Mouse (Mus musculus) testis, postnatal 10 days (tissue): ENCODE measurements around the gene Mycl.
"Not testable (repeated sequence)": the region's sequence is repeated elsewhere in the genome, so short reads cannot be mapped to it uniquely, and the experiment has no call there.

ENCODE experiments used
- DNase-seq: peaks from one replicate; pipeline ENCODE4 v3.0.0; 2021; ENCODE audit warnings: low spot score

Gene Mycl

GRCm38 (mm10) chr4:122981238-122981637 is 14.2 kb upstream of the Mycl start:
- no peak for DNase-seq

- DNase-seq: no peak
Observed at GRCm38 (mm10) chr4:122981930-122982329, 13.5 kb upstream of the Mycl start.

DNA sequence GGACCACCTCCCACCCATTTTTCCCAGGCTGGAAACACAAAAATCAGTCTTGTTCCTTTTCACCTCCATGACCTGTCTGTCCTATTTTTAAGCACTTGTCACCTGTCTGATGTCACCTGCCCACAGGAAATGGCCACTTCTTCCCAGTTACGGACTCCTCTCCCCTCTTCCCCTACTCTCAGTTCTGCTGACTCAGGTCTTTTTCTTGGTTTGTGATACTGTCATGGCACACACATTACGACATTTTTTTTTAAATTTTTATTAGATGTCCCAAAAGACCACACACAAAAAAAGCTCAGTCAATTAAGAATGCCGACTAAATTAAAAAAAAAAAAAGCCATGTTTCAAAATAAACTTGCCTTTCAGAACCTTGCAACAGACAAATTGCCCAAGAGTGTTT is 12.9 kb upstream of the Mycl start:
- no peak for DNase-seq

DNA sequence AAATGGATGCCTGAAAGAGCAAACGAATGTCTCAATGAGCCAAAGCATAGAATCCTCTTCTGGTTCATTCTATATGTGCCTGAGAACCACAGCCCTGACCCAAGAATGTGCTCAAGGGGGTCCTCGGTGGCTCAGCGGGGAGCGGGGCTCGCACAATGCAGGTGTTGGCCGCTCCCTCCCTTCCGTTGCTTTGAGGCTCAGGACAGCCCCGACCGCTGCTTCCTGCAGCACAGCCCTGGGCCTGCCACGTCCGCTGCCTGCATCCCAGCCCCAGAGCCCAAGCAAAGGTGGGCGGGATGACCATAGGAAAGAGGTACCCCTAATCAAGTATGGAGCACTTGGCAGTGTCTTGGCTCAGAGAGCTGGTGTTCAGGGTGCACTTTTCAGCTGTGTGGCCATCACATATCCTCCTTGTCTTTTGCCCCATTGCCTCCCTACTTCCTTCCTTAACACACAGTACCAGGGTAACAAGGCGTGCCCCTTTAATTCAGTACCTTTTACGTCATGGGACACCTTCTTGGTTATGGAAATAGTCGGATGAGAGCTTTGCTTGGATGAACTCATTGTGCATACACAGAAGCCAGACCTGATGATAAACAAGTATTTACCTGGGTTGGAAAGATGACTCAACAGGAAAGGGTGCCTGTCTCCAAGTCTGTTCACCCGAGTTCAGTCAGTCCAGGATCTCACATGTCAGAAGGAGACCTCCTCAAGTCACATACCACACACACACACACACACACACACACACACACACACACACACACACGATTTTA is 11.8 kb upstream of the Mycl start:
- no peak for DNase-seq

- no peak for DNase-seq
Observed at GRCm38 (mm10) chr4:122985110-122985509, 10.3 kb upstream of the Mycl start.

DNA sequence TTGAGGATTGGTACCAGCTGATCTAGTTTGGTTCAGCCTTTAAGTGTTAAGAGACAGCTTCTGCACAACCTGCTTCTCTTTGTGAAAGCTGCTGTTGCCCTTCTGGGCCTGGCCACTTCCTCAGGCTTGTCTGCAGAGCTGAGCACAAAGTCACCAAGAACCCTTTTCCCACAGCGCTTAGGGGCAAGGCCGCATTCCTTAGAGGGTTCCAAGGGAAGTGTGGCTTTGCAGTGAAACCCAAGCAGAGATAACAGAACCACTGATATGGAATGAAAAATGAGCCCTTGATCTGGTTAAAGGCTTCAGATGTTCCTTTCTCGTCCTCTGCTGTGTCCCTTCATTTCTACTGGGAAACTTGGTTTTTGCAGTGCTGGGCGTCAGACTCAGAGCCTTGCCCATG is 8.0 kb upstream of the Mycl start:
- no peak for DNase-seq

- DNase-seq: not testable (repeated sequence)
Observed at GRCm38 (mm10) chr4:122988004-122988403, 7.4 kb upstream of the Mycl start.

DNA sequence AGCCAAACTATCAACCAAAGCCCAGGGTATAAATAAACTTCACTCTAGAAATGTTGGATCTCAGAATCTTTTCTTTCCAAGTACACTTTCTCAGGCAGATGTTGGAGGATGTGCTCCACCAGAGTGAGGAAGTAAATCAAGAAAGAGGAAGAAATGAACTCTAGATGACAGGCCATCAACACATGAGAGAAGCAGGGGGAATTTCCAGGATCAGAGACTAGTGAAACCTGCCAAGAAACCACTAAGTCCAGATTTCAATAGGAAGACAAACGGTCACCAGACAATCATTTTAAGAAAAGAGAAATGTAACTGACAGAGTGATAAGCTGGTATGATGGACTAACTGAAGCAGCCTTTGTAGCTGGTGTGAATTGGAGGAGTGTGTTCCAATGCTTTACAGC is 4.3 kb upstream of the Mycl start:
- DNase-seq: no peak

GRCm38 (mm10) chr4:122992276-122992675 is 3.2 kb upstream of the Mycl start:
- DNase-seq: no peak

DNA sequence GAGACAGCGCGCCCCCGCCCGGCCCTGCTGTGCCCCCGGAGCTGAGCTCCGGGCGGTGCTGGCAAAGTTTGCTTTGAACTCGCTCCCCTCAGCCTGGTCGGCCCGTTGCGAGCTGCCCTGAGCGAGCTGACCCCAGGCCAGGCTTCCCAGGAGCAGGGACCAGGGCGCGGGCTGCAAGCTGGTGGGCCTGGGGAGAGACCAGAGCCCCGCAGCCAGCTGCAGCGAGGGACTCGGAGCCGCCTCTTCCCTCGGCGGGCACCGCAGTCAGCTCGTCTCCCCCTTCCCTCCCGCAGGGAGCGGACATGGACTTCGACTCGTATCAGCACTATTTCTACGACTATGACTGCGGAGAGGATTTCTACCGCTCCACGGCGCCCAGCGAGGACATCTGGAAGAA is 767 bp downstream of the Mycl start:
- no peak for DNase-seq

- DNase-seq: peak; percentile 61
Observed at GRCm38 (mm10) chr4:122996618-122997381, 1.3 kb downstream of the Mycl start.

- no peak for DNase-seq
Observed at GRCm38 (mm10) chr4:122998537-122999262, 3.2 kb downstream of the Mycl start.

DNA sequence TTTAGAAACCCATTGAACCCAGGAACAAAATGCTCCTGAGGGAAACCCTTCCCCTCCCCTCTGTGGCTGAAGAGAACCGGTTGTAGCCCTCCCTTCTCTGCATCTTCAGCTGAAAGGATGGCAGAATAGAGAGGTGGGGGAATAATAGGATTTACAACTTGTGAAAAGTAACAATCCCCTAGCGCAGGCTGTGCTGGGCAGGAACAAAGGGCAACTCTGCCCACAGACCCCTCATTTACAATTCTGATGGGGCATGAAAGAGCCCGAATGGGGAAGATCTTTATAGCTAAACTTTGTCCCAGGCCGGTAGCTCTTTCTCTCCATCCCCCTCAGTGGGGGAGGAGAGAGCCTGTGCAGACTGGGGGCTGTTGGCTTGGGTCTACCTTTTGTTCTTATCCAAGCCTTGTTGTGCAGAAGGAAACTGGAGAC is 3.8 kb downstream of the Mycl start:
- no peak for DNase-seq

GRCm38 (mm10) chr4:123000130-123000529 is 4.7 kb downstream of the Mycl start:
- DNase-seq: no peak

DNA sequence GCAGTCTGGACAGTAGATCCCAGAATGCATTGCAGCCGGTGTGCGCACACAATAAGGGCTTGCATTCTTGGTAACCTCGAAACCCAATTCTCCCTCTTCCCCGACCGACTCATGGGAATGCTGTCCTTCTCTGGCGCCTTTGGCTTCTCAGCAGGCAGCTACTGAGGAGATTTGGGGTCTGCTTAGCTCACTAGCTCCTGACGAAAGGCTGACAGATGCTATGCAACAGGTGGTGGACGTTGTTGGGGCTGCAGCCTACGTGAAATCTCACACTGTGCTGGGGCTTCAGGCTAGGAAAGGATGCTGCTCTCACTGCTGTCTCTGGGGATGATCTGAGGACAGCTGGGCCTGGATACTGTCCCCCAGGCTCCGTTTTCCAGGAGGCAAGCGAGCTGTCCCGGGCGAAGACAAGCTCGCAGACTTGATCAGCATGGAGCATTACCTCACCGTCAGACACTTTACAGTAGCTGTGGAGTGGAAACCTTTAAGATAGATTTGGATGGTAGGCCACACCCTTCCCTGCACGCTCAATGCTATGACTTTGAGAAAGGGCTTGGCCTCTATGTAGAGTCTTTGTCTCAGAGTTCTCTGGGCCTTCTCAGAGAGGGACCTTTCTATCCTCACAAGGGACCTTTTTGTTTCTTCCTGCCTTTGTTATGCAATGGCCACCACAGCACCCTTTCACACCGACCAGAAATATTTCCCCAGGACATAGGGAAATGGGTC is 5.3 kb downstream of the Mycl start:
- no peak for DNase-seq

GRCm38 (mm10) chr4:123005054-123005966 is 9.9 kb downstream of the Mycl start:
- peak; percentile 61 for DNase-seq

GRCm38 (mm10) chr4:123012501-123012900 is 17.0 kb downstream of the Mycl start:
- not testable (repeated sequence) for DNase-seq

GRCm38 (mm10) chr4:123013346-123013945 is 18.0 kb downstream of the Mycl start:
- DNase-seq: no peak

GRCm38 (mm10) chr4:123013949-123014406 is 18.5 kb downstream of the Mycl start:
- no peak for DNase-seq

DNA sequence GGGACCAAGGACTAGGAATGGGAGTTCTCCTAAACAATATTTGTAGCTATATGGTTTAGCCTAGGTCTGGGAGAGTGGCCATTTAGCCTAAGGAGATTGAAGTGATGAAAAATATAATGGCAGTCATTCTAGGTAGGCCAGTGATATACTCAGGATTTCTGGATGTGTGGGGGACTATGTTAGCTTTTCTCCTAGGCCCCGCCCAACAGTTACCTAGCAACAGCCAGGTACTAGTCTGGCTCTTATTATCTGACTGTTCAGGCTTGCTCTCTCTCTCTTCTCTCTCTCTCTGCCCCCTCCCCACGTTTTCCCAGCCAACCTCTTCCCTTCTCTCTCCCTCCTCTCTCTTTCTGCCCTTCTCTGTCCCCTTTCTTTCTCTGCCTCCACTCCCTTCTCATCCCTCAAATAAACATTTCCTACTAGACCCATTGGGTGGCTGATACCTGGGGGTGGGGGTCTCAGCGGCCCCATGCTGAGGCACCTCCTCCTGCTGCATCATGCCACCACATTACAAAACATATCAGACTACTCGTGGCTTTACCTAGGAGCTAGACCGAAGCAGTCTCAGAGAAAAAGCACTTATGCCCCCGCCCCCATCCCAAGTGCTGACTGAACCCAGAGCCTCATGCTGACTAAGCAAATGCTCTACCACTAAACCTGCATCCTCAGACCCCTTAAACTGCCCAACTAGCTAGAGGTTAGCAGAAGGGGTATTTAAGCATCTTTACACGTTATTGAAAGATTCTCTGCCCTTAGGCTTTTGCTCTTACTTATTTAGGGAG is 19.2 kb downstream of the Mycl start:
- DNase-seq: no peak
